Mouse (Mus musculus): ENCODE results near the gene Fam186a.

DNA sequence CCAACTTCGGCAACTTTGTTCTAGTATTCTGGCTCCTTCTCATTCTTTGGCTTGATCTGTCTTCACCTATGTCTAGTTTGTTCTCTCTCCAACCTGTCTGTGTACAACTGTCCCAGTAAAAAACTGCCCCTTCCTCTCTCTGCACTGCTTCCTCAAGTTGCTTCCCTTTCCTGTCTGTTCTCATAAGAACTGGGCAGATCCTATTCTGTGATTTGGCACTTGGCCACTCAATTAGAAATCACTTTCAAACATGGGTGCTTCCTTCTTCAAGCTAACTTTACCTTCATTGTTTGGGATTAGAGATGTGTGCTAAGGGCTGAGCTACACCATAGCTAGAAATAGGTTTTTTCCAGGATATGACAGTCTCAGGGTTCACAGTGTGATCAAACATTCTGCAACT lies 3.7 kb upstream of the Fam186a start:
- TF ChIP-seq TAL1 (IDR thresholded peaks at IDR 0.05; ENCODE audit: low read length) = no peak
- TF ChIP-seq GATA1 (IDR thresholded peaks at IDR 0.05; ENCODE audit: low read length) = no peak
